Comparison of ENCODE assay signal across 11 mouse cellular contexts in the genomic region with DNA sequence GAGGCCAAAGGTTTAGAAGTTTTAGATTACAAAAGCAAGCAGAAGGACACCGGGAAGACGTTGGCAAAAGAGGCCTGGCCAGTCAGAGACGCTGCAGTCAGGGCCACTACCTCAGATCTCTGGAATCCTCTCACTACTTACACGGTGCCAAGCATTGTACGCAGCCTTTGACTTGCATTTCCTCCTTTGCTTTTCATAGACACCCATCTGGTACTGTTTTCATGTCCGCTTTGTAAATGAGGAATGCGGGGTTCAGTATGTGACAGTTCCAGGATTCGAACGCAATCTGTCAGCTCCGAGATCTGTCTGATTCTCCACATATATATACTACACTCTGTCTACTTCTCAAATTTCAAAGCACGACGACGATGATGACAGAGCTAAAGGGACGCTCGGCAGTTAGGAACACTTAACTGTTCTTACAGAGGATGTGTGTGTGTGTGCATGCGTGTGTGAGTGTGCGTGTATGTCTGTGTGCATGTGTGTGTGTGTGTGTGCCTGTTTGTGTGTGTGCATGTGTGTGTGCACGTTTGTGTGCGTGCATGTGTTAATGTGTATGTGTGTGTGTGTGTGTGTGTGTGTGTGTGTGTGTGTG.
DNase-seq lines count a peak whose midpoint lies in the region; ATAC-seq and TF ChIP-seq lines count a peak whose summit lies in the region.
"Had no signal": no experiment of that assay in that cellular context is flagged by ENCODE, and none has a peak within 500 bp of the region (broad histone marks: within the 10 kb centered on the region; RNA-seq: fewer than 3 reads in every experiment).

No protein-coding gene starts in this region.

- H3K36me3 ChIP-seq in lung, embryonic 14.5 days (ENCODE audit: insufficient read depth) = no peaks in the 10 kb centered on the region
- H3K36me3 ChIP-seq: limb, embryonic 12.5 days; midbrain, embryonic 10.5 days; neural tube, embryonic 13.5 days had no signal

- H3K4me3 ChIP-seq in lung, embryonic 14.5 days (ENCODE audit: low read depth, low read length) = no peak overlapping the region
- H3K4me3 ChIP-seq: limb, embryonic 12.5 days; midbrain, embryonic 10.5 days; neural tube, embryonic 13.5 days had no signal

- 24% methylated on average over 19 of the region's 19 CpGs for WGBS in lung, embryonic 14.5 days

- no peaks in the 10 kb centered on the region for H3K27me3 ChIP-seq in lung, embryonic 14.5 days (ENCODE audit: insufficient read depth, low read length)
- H3K27me3 ChIP-seq: limb, embryonic 12.5 days; neural tube, embryonic 13.5 days had no signal

- ATAC-seq in lung, embryonic 14.5 days (ENCODE audit: insufficient read depth) = no peak
- ATAC-seq in granulocyte monocyte progenitor cell, adult 5-6 weeks (replicated peaks; ENCODE audit: poor library complexity, severe bottlenecking) = 0 out of 2 replicates have a peak, but pooled peaks have one; percentile 2
- no peak for ATAC-seq in monocyte, adult 5-6 weeks (replicated peaks; ENCODE audit: insufficient number of reproducible peaks, low FRiP score, low TSS enrichment, poor library complexity, severe bottlenecking)

- peak; percentile 78 for DNase-seq in heart, adult 11 months
- no peak for DNase-seq in heart, adult 18-20 months
- peak; percentile 55 for DNase-seq in lung, embryonic 14.5 days
- DNase-seq in lung, postnatal 4 days = no peak
- peak; percentile 24 for DNase-seq in embryo, embryonic 10.5 days (ENCODE audit: low spot score)
- DNase-seq: gastrocnemius, postnatal 10 days had no signal

- no peaks in the 10 kb centered on the region for H3K9me3 ChIP-seq in lung, embryonic 14.5 days (ENCODE audit: low read depth, low read length)
- H3K9me3 ChIP-seq: limb, embryonic 12.5 days; midbrain, embryonic 10.5 days; neural tube, embryonic 13.5 days had no signal

- H3K4me1 ChIP-seq in lung, embryonic 14.5 days (ENCODE audit: insufficient read depth) = 0 out of 2 replicates have a peak, but pooled peaks cover 7% of the 10 kb centered on the region

- no peak for TF ChIP-seq CTCF in lung, embryonic 14.5 days (IDR thresholded peaks at IDR 0.05; ENCODE audit: low read depth)

- H3K4me2 ChIP-seq in lung, embryonic 14.5 days = no peak overlapping the region
- H3K4me2 ChIP-seq: limb, embryonic 12.5 days; neural tube, embryonic 13.5 days had no signal

- H3K27ac ChIP-seq in lung, embryonic 14.5 days (ENCODE audit: low read depth) = 0 out of 2 replicates have a peak overlapping the region, but pooled peaks have one; percentile 3
- H3K27ac ChIP-seq: limb, embryonic 12.5 days; midbrain, embryonic 10.5 days; neural tube, embryonic 13.5 days had no signal

- H3K9ac ChIP-seq in lung, embryonic 14.5 days = no peak overlapping the region
- H3K9ac ChIP-seq: limb, embryonic 12.5 days; neural tube, embryonic 13.5 days had no signal

Comparison
In these comparisons a context has a peak if more than half of its experiments do, and no peak if none do; other contexts are left out.
1. DNase-seq: peak in heart, adult 11 months (single experiment), lung, embryonic 14.5 days (single experiment) and embryo, embryonic 10.5 days (single experiment); none in heart, adult 18-20 months (0 of 2) and lung, postnatal 4 days (0 of 2).